Mouse (Mus musculus): ENCODE results near the gene Pm20d2.

Pm20d2 gene

GRCm38 (mm10) chr4:33189735-33190036, at the start of gene Pm20d2:
Pm20d2 (minus strand) TSS chr4:33189737.
- DNase-seq (ENCODE audit: low spot score in 2 of 2), result no peak

DNA sequence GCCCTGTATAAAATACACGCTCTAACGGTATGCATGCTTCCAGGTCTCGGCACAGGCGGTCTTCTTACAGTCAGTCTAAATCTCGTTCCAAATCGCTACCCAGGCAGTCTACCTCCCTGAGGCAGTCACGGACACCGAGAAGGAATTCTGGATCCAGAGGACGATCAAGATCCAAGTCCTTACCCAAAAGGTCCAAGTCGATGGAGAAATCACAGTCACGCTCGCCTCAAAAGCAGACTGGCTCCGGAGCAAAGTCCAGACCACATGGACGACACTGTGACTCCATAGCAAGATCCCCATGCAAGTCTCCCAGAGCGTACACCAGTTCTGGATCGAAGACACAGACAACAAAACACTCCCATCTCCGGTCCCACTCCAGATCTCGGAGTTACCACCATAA, 41.3 kb upstream of the Pm20d2 start:
- no peak for DNase-seq (ENCODE audit: low spot score in 2 of 2)

DNA sequence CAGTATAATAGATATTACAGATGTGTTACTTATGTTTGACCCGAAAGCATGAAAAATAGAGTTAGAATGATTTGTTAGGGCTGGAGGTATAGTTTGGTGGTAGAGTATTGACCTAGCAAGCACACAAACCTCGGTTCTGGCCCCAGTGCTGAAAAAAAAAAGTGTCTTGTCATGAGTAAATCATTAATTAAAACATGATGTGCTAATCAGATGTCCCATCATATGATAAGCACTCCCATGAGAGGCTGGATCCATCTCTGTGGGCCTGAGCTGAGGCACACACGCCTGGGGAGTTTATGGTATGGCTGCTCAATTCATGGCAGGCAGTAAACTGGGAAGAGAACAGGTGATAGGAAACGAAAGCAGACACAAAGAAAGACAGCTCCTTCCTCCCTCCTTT, 40.1 kb upstream of the Pm20d2 start:
- no peak for DNase-seq (ENCODE audit: low spot score in 2 of 2)

DNA sequence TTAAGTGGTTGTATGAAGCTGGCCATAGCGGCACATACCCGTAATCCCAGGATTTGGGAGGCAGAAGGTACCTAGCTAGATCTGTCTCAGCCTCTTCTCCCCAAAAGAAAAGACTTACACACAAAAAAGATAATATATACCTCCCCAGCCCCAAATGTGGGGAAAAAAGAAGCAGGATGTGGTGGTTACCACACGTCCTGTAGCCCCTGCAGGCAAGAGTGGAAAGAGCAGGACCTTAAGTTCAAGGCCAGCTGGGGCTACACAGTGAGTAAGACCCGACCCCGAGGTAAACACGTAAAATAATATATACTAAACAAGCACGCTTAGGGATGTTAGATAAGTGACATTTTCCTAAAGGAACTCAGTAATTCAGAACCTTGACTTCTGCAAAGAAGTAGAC, 37.6 kb upstream of the Pm20d2 start:
- no peak for DNase-seq (ENCODE audit: low spot score in 2 of 2)

DNA sequence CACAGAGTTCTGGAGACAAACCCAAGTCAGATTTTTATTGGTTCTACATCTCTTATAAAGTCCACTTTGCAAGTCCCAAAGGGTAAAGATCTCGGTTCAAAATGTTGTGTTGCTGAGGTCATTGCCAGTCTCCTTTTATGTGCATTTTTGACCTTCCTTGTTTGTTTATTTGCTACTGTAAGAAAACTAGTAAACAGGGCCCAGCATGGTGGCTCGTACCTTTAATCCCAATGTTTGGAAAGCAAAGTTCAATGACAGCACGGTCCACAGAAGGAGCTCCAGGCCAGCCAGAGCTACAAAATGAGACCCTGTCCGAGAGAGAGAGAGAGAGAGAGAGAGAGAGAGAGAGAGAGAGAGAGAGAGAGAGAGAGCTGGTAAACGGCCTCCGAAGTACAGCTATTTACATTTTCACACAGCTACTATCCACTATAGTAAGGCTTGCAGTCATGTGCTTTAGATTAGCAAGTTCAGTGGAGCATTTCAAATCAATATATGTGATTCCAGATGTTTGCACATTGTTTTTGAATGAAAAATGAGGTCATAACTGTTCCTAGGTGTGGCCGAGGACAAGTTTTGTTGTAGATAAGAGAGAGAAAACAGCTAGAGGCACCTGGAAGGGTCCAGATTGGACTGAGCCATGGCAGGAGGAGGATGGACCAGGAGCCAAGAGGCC, 34.6 kb upstream of the Pm20d2 start:
- no peak for DNase-seq (ENCODE audit: low spot score in 2 of 2)

GRCm38 (mm10) chr4:33221847-33222246, 32.3 kb upstream of the Pm20d2 start:
- no peak for DNase-seq (ENCODE audit: low spot score in 2 of 2)

DNA sequence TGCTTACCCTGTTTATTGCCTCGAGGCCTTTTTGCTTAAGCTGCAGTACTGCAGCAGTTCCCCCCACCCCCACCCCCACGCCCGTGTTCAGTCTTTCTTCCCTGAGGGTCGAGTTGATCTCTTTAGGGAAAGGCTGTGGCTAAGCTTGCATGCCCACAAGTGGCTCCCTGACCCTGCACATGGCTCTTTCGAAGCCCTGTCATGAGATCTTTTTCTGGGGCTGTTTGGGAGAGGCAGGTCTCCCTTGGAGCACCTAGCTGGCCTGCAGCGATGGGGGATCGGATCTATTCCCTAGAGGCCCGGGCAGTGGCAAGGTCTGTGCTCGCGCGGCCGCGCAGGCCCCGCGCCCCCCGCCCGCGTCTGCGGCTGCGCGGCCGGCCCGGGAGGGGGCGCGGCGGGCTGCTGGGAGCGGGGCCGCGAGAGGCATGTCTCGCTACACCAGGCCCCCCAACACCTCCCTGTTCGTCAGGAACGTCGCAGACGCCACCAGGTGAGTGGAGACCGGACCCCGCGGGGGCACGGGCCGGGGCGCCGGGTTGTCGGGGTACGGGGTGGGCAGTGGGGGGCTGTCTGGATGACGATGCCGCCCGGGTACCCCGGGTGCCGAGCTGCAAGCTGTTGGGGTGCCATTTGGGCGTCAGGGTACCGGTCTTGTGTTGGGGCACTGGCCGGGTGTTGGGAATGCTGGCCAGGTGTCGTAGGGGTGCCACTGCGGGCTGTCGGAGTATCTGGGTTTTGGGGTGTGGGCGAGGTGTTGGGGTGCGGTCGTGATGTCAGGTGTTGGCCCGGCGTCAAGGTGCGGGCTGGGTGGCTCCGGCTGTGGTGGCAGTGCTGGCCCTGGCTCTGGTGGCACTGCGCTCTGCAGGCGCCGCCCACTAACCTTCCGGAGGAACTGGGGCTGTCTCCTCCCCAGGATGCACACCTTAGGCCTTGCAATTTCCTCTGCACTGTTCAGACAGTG, 19.6 kb upstream of the Pm20d2 start, which contains the start of gene Srsf12:
TSS of gene Srsf12 (plus strand) at position 111 of the 961 bp plus-strand sequence.
- peak; percentile 49 to 53 for DNase-seq (ENCODE audit: low spot score in 2 of 2)

DNA sequence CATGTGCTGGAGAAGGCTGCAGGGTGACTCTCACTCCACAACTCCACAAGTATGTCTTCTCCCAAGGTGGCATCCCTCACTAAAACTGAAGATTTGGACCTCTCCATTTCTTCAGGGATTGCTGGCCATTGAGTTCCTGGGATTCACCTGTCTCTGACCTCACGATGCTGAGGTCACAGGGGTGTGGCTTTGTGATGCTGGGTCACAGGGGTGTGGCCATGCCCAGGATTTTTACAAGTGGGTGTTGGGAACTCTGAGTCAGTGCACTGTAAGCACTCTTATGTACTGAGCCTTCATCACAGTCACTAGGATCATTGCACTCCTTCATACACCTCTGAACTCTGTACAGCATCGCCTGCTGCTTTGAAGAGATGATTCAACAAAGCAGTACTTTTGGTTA, 18.0 kb upstream of the Pm20d2 start:
- DNase-seq (ENCODE audit: low spot score in 2 of 2), result no peak

DNA sequence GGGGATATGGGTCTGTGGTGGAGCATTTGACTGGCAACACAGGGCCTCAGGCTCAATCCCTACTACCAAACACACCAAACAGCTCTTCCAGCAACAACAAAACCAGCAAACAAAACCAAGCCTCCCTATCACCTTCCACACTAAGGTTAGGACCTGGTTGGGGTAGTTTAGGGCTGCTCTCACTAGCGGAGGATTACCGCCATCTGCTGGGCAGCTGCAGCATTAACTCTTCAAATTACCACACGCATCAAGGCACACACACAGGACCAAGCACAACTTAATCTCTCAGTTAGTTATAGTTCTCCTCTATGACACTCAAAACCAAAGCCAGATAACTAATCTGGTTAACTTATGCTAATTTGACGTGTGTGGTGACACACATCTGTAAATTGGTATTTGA, 15.1 kb upstream of the Pm20d2 start:
- DNase-seq (ENCODE audit: low spot score in 2 of 2), result peak; percentile 58 to 63

DNA sequence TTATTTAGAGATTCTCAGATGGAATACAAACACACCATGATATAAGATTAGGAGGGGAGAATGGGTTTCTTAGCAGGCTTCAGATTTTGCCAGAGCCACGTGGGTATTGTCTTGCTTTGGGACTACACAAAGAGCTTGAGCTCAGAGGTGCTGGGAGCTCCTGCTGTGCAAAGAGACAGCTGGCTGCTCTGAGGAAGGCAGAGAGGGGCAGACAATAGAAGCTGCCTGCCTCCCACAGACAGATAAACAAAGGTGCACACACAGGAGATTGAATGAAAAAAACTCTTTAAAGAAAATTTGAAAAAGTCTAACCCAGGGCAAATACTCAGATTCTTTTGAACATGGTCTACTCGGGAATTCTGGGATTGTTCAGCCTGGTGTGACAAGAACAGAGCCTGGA, 8.6 kb upstream of the Pm20d2 start:
- DNase-seq (ENCODE audit: low spot score in 2 of 2), result no peak

DNA sequence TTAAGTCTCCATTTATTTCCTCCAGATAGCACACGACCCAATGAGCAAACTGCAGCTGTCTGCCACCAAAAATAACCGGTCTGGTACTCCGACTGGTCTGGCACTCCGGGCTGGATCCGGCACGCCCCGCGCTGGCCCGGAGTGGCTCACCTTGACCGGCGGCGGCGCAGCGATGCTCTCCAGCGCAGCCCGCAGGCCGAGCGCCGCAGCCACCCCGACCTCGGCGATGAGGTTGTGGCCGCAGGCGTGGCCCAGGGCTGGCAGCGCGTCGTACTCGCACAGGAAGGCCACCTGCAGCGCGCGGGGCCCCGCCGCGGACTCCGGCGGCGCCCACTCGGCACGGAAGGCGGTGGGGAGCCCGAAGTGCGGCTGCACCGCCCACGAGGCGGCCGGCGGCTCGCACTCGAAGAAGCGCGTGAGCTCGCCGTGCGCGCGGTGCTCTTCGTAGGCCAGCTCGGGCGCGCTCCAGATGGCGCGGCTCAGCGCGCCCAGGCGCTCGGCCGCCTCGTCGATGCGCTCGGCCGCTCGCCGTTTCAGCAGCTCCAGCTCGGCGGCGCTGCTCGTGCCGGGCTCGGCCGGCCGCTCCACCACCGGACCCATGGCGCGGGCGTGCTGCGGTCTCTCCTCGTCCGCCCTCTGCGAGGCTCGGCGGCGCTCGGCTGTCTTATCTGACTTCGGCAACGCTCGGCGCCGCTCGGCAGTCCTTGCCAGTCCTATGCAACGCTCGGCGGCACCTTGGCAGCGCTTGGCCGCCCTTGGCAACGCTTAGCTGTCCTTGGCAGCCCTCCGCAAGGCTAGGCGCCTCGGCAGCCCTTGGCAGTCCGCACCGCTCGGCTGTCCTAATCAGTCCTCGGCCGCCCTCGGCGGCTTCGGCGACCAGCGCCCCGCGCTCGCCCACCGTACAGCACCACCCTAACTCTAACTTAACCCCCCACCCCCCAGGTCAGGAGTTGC, 479 bp downstream of the Pm20d2 start:
- DNase-seq (ENCODE audit: low spot score in 2 of 2), result peak; percentile 77 to 88

DNA sequence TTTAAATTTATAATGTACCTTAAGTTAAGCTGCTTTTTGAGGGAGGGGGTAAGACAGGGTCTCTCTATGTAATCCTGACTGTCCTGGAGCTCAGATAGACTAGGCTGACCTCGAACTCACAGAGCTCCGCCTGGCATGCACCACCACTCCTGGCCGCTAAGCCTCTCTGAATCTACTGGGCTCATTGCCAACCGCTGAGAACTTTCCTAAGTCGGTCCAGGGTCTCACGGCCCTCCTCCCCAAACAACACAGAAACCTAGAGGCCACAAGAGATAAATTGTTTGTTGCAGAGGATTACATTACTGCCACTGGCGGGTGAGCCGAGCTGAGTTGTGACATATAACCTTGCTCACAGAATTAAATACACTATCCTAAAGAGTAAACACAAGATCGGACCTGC, 1.4 kb downstream of the Pm20d2 start:
- DNase-seq (ENCODE audit: low spot score in 2 of 2), result peak; percentile 7 to 21

GRCm38 (mm10) chr4:33183477-33183876, 6.1 kb downstream of the Pm20d2 start:
- DNase-seq (ENCODE audit: low spot score in 2 of 2), result peak in 1 of 2 experiments; percentile 11

DNA sequence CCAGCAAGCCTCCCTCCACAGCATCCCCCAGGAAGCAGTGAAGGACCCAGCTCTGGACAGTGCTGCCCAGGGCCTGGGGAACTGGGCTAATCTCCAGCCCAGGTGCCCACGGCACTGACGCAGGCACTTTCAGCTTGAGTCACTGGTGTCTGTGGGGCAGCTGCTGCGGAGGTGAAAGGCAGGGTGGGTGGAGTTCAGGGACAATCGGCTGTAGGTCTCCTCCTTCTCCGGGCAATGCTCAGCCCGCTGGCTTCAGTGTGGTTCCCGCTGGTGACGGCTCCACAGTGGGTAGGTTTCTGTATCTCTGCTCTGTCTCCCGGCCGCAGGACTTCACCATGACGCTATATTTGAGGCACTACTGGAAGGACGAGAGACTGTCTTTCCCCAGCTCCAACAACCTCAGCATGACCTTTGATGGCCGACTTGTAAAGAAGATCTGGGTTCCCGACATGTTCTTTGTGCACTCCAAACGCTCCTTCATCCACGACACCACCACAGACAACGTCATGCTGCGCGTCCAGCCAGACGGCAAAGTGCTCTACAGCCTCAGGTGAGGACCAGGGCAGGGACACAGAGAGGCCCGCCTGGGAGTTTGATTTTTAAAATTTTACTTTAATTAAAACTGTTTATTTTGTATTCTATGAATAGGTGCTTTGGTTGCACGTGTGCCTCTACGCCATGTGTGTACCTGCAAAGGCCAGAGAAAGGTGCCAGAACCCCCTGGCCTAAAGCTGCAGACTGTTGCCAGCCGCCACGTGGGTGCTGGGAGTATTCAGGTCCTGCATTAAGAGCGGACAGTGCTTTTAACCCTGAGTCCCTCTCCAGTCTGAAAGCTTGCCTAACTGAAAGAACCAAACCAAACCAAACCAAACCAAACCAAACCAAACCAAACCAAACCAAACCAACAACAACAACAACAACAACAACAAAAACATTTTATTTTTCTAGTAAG, 37.2 kb downstream of the Pm20d2 start:
- DNase-seq (ENCODE audit: low spot score in 2 of 2), result no peak

DNA sequence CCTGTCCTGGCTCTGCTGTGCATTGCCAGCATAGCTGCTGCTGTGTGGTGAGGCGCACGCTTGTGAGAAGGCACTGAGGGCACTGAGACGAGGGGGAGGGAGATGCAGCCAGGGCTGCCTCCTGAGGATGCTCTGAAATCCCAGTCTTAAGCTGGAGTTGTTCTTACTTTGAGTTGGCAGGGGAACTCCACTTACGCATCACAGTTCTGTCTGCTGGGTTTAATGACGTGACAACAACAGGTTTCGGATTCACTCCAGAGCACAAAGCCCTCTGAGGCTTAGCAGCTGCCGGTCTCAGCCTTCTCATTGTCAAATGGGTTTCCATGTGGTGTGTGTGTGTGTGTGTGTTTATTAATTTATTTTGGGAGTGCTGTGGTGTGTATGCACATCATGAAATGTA, 40.4 kb downstream of the Pm20d2 start:
- DNase-seq (ENCODE audit: low spot score in 2 of 2), result no peak

DNA sequence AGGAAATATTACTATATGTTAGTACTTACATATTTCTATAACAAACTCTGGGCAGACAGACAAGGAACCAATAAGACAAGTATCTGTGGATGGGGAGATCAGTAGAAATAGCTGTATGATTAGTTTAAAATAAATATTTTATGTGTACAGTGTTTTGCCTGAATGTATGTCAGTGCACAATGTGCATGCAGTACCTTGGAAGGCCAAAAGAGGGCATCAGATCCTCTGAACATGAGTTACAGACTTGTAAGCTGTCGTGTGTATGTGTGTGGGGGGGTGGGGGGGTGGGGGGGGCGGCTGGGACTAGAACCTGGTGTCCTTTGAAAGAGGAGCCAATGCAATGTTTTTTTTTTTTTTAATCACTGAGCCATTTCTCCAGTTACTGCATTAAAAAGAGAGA, 41.7 kb downstream of the Pm20d2 start:
- peak; percentile 9 to 15 for DNase-seq (ENCODE audit: low spot score in 2 of 2)

DNA sequence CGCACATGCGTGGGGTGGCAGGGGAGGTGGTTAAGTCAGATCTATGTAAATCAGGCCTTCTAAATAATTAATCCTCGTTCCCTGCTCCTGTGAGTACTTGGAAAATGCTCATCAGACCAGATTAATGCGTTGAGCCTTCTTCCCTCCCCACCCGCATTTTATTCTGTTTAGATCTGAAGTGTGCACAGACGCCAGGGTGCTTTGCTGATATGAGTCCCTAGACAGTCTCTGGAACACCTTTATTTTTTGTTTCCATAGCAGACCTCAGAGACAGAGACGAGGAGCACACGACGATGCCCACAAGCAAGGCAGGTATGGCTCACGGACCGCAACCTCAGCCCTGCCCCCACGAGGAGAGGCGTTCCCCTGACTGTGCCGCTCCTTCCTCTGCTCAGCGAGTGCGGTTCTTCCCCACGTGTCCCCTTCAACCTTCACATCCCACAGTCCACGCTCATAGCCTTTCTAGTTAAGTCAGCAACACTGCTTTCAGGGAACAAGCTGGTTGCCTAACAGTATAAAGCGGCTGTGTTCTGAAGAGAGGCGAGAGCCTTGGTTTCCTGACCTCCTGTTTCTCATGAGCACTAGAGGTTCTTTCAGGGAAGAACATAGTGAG, 42.8 kb downstream of the Pm20d2 start:
- no peak for DNase-seq (ENCODE audit: low spot score in 2 of 2)

DNA sequence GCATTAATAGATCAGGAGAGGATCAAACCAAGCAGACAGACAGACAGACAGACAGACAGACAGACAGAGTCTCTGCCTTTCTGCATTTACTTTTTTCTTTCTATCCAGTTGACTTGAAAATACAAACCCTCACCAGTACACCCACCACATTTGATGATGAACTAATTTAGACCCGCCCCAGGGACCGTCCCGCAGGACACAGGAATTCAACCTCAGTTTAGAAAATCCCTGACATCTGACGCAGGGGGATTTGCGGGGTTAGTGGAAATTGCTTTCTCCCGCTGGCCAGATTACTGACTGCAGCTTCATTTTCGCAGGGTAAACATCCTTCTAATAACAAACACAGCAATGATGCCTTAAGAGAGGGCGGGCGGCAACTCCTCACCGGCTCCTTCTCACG, 57.3 kb downstream of the Pm20d2 start, which contains the start of gene Gabrr1:
TSS of gene Gabrr1 (plus strand) at position 301 of the 400 bp plus-strand sequence.
- no peak for DNase-seq (ENCODE audit: low spot score in 2 of 2)

GRCm38 (mm10) chr4:33125409-33126084, 64.0 kb downstream of the Pm20d2 start:
- DNase-seq (ENCODE audit: low spot score in 2 of 2), result peak; percentile 10 to 18

DNA sequence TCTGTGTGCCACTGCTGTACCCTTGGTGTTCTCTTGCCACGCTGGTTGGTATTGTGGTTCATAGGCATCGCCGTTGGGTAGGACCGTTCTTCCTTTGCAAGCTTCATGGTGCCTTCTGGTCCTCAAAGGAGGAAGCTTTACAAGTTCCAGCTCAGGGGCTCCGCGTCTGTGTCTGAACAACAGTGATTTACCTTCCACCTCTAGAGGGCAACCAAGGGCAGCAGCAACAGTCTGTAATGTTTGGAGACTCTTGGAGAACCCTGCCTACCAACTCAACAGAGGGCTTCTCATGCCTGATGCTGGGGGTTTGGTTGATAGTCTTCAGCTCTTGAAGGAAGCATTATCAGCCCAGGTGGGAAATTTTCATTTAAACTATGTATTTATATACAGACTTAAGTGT, 65.0 kb downstream of the Pm20d2 start:
- DNase-seq (ENCODE audit: low spot score in 2 of 2), result peak; percentile 32 to 53
